16 mouse cellular contexts compared by ENCODE assay signal in genomic region chr7:126472713-126473112, GRCm38 (mm10). TPM values are rescaled to one million over a fixed set of nuclear protein-coding genes. Genes with fewer than 3 reads are reported as not detected.
DNase-seq lines count a peak whose midpoint lies in the region; ATAC-seq and TF ChIP-seq lines count a peak whose summit lies in the region.
"Had no signal": no experiment of that assay in that cellular context is flagged by ENCODE, and none has a peak within 500 bp of the region (broad histone marks: within the 10 kb centered on the region; RNA-seq: fewer than 3 reads in every experiment).

No protein-coding gene starts in this region.

- DNase-seq in heart, adult 11 months = peak; percentile 92
- DNase-seq in heart, postnatal 4 days = no peak
- DNase-seq in spleen, adult 2 months (ENCODE audit: low read depth in 1 of 2, low spot score in 2 of 2) = no peak
- DNase-seq in spleen, adult 12 weeks (ENCODE audit: low spot score) = no peak
- no peak for DNase-seq in adrenal gland, adult 8-10 months
- DNase-seq: adrenal gland, postnatal 14 days; cerebellum, postnatal 10 days; embryo, embryonic 11 days; heart, adult 18-20 months; lung, postnatal 14 days; right cerebral cortex, adult 18-20 months had no signal

- 23% methylated on average over 16 of the region's 16 CpGs for WGBS in spleen, adult 2 months
- WGBS in liver, embryonic 12.5 days (ENCODE audit: insufficient replicate concordance) = 63% methylated on average over 16 of the region's 16 CpGs
- WGBS in small intestine, adult 2 months = 77% methylated on average over 16 of the region's 16 CpGs

- peaks cover 15% of the 10 kb centered on the region for H3K36me3 ChIP-seq in spleen, adult 2 months (ENCODE audit: control insufficient read depth, insufficient read depth, low read length)
- H3K36me3 ChIP-seq in liver, embryonic 12.5 days = peaks cover 53% of the 10 kb centered on the region
- H3K36me3 ChIP-seq in small intestine, adult 2 months (ENCODE audit: control insufficient read depth, insufficient read depth, low read length) = peaks cover 37% of the 10 kb centered on the region

- no peak overlapping the region for H3K9ac ChIP-seq in liver, embryonic 12.5 days

- peak overlapping the region; percentile 9 for H3K4me2 ChIP-seq in liver, embryonic 12.5 days

- H3K4me3 ChIP-seq in spleen, adult 2 months (ENCODE audit: extremely low read depth, insufficient read depth, insufficient read length) = no peak overlapping the region
- no peak overlapping the region for H3K4me3 ChIP-seq in liver, embryonic 12.5 days
- H3K4me3 ChIP-seq in small intestine, adult 2 months (ENCODE audit: low read depth, low read length) = peak overlapping the region; percentile 11; the same call in 1 of the 2 replicates

- no peaks in the 10 kb centered on the region for H3K27me3 ChIP-seq in spleen, adult 2 months (ENCODE audit: control insufficient read depth, insufficient read depth, low read length)
- no peaks in the 10 kb centered on the region for H3K27me3 ChIP-seq in liver, embryonic 12.5 days (replicated peaks)
- H3K27me3 ChIP-seq in small intestine, adult 2 months (ENCODE audit: control insufficient read depth, insufficient read depth, low read length) = no peaks in the 10 kb centered on the region
- H3K27me3 ChIP-seq: limb, embryonic 13.5 days; midbrain, embryonic 12.5 days had no signal

- peaks cover 23% of the 10 kb centered on the region; the same call in 1 of the 2 replicates for H3K4me1 ChIP-seq in spleen, adult 2 months (ENCODE audit: control insufficient read depth, insufficient read depth, insufficient read length)
- H3K4me1 ChIP-seq in liver, embryonic 12.5 days = peaks cover 68% of the 10 kb centered on the region
- H3K4me1 ChIP-seq in small intestine, adult 2 months (ENCODE audit: control insufficient read depth, insufficient read depth, insufficient read length, low read length) = peaks cover 11% of the 10 kb centered on the region

- TF ChIP-seq CTCF in spleen, adult 2 months (IDR thresholded peaks at IDR 0.05; ENCODE audit: extremely low read depth, insufficient read depth, insufficient read length, insufficient replicate concordance) = no peak
- no peak for TF ChIP-seq CTCF in small intestine, adult 2 months (IDR thresholded peaks at IDR 0.05; ENCODE audit: extremely low read depth, insufficient read length, insufficient replicate concordance, low read depth, low read length)

- no peak for TF ChIP-seq POLR2A in spleen, adult 2 months (IDR thresholded peaks at IDR 0.05; ENCODE audit: low read depth, low read length)
- TF ChIP-seq POLR2A in small intestine, adult 2 months (IDR thresholded peaks at IDR 0.05; ENCODE audit: low read depth, low read length) = no peak

- H3K9me3 ChIP-seq in liver, embryonic 12.5 days (replicated peaks) = no peaks in the 10 kb centered on the region
- H3K9me3 ChIP-seq: hindbrain, embryonic 10.5 days; limb, embryonic 13.5 days; midbrain, embryonic 12.5 days had no signal

- ATAC-seq in liver, embryonic 12.5 days = no peak

- H3K27ac ChIP-seq in spleen, adult 2 months (ENCODE audit: insufficient read depth, low read length) = peak overlapping the region; percentile 63
- 0 out of 2 replicates have a peak overlapping the region, but pooled peaks have one; percentile 28 for H3K27ac ChIP-seq in liver, embryonic 12.5 days
- H3K27ac ChIP-seq in small intestine, adult 2 months (ENCODE audit: insufficient read depth, low read depth, low read length) = peak overlapping the region; percentile 32; the same call in 1 of the 2 replicates
- H3K27ac ChIP-seq: hindbrain, embryonic 10.5 days; limb, embryonic 13.5 days; midbrain, embryonic 12.5 days had no signal

RNA-seq across cellular contexts. Expression of gene Sh2b1, which starts 2.5 kb away (rescaled TPM):
- 10 to 100 TPM; 47.1 to 51.4 TPM for total RNA-seq in heart, postnatal 4 days (2021)
- 53.4 and 67.4 TPM in 2 replicates for polyA plus RNA-seq in spleen, adult 2 months (2012; rRNA removed)
- polyA plus RNA-seq in liver, embryonic 12.5 days (2016; fragmentation: Nextera tagmentation; extraction: Ambion mirVana) = 17.0 and 17.5 TPM in 2 replicates
- 30.5 and 54.4 TPM in 2 replicates for polyA plus RNA-seq in small intestine, adult 2 months (2012; rRNA removed)
- 10 to 100 TPM; 54.3 to 78.7 (median 65.2) TPM for total RNA-seq in adrenal gland, adult 8-10 months (2022)

RNA-seq across cellular contexts. Expression of gene Atp2a1, which starts 9.8 kb away (rescaled TPM):
- total RNA-seq in heart, postnatal 4 days (2021) = 1 to 10 TPM in 1 of 2 experiments, under 1 TPM in 1; 0.67 to 9.0 TPM
- 2.4 and 2.6 TPM in 2 replicates for polyA plus RNA-seq in spleen, adult 2 months (2012; rRNA removed)
- polyA plus RNA-seq in liver, embryonic 12.5 days (2016; fragmentation: Nextera tagmentation; extraction: Ambion mirVana) = 0.17 and 1.5 TPM in 2 replicates
- 0.08 and 0.23 TPM in 2 replicates for polyA plus RNA-seq in small intestine, adult 2 months (2012; rRNA removed)
- under 1 TPM in 1 of 4 experiments, not detected in 3; 0.08 TPM for total RNA-seq in adrenal gland, adult 8-10 months (2022)

RNA-seq across cellular contexts. Expression of gene Tufm, which starts 14.4 kb away (rescaled TPM):
- 100 to 1,000 TPM; 224 to 238 TPM for total RNA-seq in heart, postnatal 4 days (2021)
- polyA plus RNA-seq in spleen, adult 2 months (2012; rRNA removed) = 51.8 and 58.1 TPM in 2 replicates
- polyA plus RNA-seq in liver, embryonic 12.5 days (2016; fragmentation: Nextera tagmentation; extraction: Ambion mirVana) = 120 and 129 TPM in 2 replicates
- 83.1 and 121 TPM in 2 replicates for polyA plus RNA-seq in small intestine, adult 2 months (2012; rRNA removed)
- 100 to 1,000 TPM; 205 to 255 (median 223) TPM for total RNA-seq in adrenal gland, adult 8-10 months (2022)

RNA-seq across cellular contexts. Expression of gene Atxn2l, which starts 30.5 kb away (rescaled TPM):
- 10 to 100 TPM; 60.0 to 65.7 TPM for total RNA-seq in heart, postnatal 4 days (2021)
- polyA plus RNA-seq in spleen, adult 2 months (2012; rRNA removed) = 208 and 311 TPM in 2 replicates
- 48.7 and 49.4 TPM in 2 replicates for polyA plus RNA-seq in liver, embryonic 12.5 days (2016; fragmentation: Nextera tagmentation; extraction: Ambion mirVana)
- polyA plus RNA-seq in small intestine, adult 2 months (2012; rRNA removed) = 143 and 301 TPM in 2 replicates
- 100 to 1,000 TPM in 2 of 4 experiments, 10 to 100 TPM in 2; 83.3 to 141 (median 110) TPM for total RNA-seq in adrenal gland, adult 8-10 months (2022)

RNA-seq across cellular contexts. Expression of gene Rabep2, which starts 44.2 kb away (rescaled TPM):
- 10 to 100 TPM; 11.8 to 15.0 TPM for total RNA-seq in heart, postnatal 4 days (2021)
- polyA plus RNA-seq in spleen, adult 2 months (2012; rRNA removed) = 60.3 and 73.9 TPM in 2 replicates
- polyA plus RNA-seq in liver, embryonic 12.5 days (2016; fragmentation: Nextera tagmentation; extraction: Ambion mirVana) = 9.6 and 10.2 TPM in 2 replicates
- polyA plus RNA-seq in small intestine, adult 2 months (2012; rRNA removed) = 9.9 and 20.3 TPM in 2 replicates
- 100 to 1,000 TPM in 2 of 4 experiments, 10 to 100 TPM in 2; 52.1 to 174 (median 93.2) TPM for total RNA-seq in adrenal gland, adult 8-10 months (2022)
